Mouse (Mus musculus) left cerebral cortex, postnatal 14 days (tissue): ENCODE measurements around the gene Pdhx. TPM values are rescaled to one million over a fixed set of nuclear protein-coding genes. Genes with fewer than 3 reads are reported as not detected.

ENCODE experiments used
- DNase-seq, 2 experiments: peaks; one replicate each; pipeline ENCODE4 v3.0.0; 2021 to 2022; ENCODE audit warnings: low spot score in 2 of 2, mixed read lengths in 1 of 2
- intact Hi-C: fragments of 180-260 bp; cut with DNase I; formaldehyde crosslinking; loops from one replicate; pipeline ENCODE4 v1.15.1; 2025
- total RNA-seq, 2 experiments: library from RNA; stranded (reverse); gene quantifications; 2 replicates each; pipeline ENCODE4 v1.2.3; 2021

The Pdhx gene
- total RNA-seq, 2 experiments from 2014 or later: 72.6 to 75.9 TPM

DNA sequence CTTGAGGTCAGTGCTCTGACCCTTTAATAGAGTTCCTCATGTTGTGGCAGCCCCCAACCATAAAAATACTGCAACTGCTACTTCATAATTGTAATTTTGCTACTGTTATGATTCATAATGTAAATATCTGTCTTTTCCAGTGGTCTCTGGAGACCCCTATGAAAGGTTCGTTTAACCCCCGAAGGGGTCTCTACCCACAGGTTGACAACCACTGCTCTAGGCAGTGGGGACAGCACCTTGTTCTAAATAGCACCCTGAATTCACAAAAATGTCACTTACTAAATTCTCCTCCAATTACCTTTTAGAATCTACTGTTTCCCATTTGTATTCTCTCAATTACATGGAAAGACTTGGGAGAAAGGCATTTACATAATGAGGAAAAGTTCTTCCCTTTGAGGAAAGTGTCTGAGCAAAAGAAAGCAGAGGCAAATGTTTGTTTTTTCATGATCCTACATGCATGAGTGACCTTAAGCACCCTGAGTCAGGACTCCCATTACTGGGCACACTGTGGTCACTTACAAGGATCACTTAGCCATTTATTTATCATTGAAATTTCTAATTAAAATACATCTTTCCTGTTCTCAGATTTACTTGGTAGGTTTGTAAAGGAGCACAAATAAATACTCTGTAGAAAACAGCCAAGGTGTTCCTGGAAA lies 5.6 kb downstream of the Pdhx start:
- intact Hi-C loops: no loop called here

DNA sequence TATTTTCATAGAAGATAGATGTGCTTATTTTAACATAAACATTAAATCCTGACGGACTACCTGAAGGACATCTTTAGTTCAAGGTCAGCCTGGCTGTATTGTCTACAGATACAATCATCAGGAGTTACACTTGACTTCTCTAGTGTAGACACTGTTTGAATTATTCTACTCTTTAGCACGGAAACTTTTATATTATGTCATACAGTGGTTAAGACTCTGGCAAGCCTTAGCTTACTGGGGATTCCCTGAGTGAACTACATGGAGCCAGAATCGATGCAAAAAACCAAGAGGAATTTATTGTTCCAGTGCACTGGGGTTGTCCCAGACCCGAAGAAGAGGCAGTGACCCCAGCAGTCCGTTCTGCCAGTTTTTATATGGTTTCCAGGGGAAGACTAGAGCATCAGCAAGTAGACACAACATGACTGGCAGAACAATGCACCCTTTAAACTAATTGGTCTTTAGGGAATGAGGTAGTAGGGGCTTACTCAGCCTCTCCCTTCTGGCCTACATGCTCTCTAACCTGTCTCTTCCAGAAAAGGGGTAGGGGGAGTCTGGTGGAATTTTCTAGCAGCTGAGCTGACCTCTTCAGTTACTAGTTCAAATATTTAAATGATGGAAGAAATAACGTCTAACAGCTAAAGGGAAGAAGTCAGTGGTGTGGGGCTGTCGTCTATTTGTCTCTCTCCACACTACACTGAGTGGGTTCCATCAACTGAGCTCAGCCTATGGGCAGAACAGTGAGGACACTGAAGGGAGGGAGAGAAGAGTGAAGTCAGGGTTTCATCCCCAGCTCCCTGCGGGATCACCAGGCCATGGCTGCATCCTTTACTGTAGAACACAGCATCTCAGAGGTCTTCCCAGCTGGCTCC lies 6.4 kb downstream of the Pdhx start:
- DNase-seq: no peak
- intact Hi-C loops: no loop called here

More for the DNA sequence above, 5.6 kb downstream of the Pdhx start:
- no peak for DNase-seq

DNA sequence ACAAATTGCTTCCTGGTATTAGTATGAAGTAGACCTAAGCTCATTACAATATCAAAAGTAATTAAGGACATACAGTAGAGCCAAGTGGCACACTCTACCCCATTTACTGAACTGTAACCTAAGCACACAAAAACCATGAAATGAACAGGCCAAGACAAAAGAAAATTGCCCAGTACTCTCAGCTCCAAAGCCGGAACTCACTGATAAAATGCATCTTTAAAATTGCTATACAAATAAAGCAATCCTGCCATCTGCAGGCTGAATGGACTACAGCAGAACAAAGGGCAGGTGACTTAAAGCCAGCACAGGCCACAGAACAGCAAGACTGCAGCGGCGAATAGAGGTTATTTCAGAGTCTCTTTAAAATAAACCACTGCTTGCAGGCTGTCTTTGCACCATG lies 10.4 kb downstream of the Pdhx start:
- peak; percentile 30 to 45 for DNase-seq
- intact Hi-C loops: no loop called here

DNA sequence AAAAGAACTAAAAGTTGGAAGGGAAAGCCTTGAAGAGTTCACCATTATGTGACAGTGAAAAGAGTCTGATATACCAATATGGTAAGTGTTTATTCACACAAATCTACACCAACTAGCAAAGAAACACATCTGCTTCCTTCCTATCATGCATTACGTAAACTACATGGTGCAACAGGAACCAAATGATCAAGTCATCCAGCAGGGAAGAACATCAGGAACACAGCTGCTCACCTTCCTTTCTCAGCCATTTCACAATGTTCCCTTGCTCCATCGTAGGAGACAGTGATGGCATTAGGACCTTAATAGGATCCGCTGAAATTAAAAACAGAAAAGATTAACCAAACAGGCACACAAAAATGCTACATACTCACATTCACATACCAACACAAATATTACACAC lies 15.0 kb downstream of the Pdhx start:
- intact Hi-C loops: no loop called here

DNA sequence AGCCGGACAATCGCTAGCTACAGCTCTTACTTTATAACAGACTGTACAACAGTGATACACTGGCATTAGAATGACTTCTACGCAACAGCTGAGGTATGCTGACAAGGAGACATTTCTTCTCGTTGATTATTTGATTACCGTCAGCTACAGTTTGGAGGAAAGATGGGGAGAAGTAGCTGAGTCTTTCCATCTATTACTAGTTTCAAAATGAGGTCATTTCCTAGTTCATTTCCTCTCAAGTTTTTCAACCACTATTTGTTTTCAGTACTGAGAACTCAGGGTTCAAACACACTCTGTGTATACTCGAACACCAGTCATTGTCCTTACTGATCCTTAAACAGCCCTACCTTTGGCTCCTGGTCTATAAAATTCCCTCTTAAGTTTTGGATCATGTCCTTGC lies 17.5 kb downstream of the Pdhx start:
- intact Hi-C loops: no loop called here
- DNase-seq: no peak

More for the DNA sequence above, 15.0 kb downstream of the Pdhx start:
- no peak for DNase-seq

DNA sequence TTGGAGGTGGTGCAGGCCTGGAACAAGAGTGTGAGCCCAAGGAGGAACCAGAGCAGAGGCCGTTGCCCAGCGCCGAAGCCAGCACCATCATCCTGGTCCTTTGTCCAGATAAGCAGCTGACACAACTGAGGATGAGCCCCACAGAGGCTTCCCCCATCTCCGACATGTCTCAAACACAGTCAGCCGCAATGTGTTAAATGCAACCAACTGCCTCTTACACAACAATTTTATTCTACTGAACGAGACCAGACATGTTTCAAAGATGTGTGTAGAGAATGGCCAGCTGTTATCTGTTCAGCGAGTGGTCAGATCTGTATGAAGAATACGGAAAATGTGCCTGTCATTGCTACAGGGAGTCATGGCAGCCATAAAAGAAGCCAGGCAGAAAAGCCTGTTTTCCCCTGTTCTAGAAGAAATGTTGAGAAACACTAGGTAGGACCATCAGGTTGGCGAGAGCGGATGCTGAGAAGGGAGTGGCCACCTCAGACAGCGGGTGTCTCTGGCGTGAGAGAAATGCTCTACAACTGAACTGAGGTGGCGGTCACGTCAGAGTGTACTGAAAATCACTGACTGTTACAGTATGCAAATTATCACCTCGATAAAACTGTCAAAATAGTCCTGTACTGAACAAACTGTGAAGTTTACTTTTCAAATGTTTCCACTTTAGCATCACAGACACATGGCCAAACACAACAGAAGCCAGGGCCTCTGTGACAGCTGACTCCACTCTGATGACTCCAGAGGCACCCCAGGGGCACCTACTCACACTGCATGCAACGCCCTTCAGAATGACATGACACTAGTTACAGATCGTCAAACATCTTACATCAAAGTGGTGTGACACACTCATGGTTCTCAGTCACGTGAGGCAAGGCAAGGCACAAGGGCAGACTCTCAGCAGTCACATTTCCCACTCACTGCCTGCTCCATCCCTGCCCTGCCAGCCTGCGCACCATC lies 21.1 kb downstream of the Pdhx start:
- DNase-seq: no peak
- intact Hi-C loops: no loop called here

DNA sequence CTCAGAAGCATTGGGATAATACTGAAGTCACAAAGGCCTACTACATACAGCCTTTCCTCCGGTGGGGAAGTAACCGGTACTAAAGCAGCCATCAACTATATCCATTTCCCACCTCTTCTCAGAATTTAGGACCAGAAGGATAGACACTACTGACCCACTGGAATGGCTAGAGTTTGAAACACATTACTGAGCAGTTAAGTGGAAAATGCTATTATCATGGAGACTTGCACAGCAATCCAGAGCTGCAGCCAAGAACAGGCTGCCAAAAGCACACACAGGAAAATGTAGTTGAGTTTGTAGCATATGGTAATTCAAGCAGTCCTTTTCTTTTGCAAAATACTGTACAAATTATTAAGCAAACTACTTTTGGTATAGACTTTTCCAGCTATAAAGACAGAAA lies 28.0 kb downstream of the Pdhx start:
- no peak for DNase-seq
- intact Hi-C loops: no loop called here

DNA sequence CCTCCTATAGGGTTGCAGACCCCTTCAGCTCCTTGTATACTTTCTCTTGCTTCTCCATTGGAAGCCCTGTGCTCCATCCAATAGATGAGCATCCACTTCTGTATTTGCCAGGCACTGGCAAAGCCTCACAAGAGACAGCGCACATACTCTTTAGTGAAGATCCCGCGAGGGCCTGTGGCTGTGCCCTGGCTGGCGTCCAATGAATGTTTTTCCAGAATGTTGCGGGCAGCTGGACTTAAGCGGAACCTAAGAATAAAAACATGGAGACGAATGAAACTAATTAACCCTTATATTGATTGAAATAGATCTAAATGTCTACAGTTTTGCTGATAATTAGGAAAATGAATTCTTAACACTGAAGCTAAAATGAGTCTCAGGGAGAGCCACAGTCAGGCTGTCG lies 32.4 kb downstream of the Pdhx start:
- intact Hi-C loops: no loop called here
- DNase-seq: no peak

DNA sequence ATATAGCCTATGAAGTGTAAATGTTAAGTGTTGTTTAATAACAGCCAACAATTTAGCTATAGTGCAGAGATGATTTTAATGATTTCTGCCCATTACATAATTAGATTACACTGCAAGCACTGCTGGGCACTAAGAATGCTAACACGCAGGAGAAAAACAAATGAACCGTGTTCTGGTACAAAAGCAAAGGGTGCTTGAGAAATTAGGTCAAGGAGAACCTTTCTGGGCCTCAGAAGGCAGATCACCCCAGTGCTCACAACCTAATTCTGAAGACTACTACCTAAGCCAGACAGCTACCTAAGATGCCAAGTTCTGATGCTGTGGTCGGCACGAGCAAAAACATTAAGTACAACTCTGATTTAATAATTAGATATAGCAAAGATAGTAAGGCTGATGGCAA lies 35.5 kb downstream of the Pdhx start:
- no peak for DNase-seq
- intact Hi-C loops: no loop called here

DNA sequence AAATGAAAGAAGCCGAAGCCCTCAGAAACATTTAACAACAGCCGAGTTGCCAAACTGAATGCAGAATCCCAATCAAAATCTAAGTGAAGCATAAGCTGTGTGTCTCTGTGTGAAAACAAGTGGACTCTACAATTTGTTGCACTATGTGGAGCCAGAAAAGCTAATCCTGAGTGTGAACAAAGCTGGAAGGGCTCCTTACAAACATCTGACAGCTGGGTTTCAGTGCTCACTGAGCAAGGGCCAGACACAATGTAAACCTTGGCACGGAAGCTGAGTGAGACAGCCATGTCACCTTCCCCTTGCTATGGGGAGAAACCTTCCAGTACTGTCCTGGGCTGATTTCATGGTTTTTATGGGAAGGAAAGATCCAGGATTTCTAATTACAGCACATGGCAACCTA lies 50.6 kb downstream of the Pdhx start:
- DNase-seq: no peak
- intact Hi-C loops: no loop called here

DNA sequence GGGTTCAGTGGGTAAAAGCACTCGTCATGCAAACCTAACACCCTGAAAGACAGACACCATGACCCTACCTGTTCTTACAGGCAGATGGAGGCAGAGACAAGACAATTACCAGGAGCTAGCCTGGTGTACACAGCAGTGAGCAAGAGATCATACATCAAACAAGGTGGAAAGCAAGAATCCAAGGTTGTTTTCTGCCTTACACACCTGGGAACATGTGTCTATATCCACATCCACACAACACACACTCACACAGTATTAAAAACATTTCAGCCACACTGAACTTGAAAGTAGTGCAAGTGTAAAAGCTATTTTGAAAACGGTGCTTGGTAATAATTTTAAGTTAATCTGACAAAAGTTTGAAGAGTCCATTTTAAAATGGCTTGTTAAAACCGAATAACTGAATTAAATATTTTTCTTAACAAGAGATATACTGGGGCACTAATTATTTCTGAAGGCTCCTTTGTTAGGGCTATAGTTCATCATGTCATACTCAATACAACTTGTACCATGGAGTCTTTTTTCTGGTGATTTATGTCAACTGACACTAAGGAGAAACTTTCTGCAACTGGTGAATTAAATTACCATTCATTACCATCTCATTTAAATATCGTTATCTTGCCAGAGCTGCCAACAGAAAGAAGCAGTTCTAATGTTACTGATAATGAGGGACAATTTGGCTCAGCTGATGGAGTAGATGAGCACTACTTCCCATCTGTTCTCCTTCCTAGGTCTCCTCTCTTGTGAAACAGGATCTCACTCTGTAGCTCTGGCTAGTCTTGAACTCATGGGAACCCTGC lies 52.9 kb downstream of the Pdhx start:
- no peak for DNase-seq
- intact Hi-C loops: no loop called here

DNA sequence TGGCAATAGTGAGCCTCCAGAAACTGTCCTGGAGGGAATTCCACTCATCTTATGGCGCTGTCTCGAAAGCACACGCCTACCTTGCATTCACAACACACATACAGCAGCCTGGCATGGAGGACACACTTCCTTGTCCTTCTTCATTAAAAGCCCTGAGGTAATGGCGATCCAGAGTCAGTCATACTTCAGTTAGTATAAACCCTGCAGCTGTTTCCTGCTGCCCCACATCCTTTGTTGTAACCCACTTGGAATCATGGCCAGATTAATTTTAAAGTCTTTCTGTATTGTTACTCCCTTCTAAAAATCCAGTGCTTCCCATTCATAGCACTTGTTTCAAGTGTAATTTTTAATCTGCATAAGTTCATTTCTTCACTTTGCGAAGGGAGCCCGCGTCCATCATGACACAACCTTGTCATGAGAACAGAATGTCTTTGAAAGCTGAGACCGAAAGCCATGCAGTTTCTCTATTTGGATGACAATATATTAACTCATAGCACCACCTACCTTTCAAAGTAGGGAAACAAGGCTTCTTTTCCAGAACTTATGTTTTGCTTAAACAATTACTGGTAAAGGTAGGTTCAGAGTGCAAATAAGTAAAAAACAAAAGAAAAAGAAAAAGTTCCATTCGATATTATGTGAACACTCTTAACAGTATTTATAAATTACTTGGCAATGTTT lies 54.4 kb downstream of the Pdhx start:
- intact Hi-C loops: loop anchor here (5.0 kb wide), 2 partner anchors 217 to 332 kb away; no protein-coding TSS in a partner anchor

DNA sequence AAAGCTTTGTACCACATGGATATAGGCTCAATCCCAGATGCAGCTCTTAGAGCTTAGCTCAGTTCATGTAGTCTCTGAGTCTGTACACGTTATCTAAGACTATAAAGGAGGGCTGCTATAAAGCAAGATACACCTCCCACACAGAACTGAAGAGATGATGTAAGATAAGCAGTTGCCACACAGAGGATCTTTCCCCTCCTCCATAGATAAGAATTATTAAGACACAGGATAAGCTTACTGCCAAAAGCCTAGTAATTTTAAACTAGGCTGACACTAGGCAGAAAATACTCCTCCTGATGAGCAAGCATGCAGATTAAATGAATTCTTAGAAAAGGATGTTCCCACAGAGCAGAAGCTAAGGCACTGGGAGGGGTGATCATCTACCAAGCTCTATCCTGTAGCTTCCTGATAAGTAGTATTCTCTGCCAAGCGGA lies 55.9 kb downstream of the Pdhx start:
- DNase-seq: no peak

More for the DNA sequence above, 54.4 kb downstream of the Pdhx start:
- peak in 1 of 2 experiments; percentile 45 for DNase-seq

DNA sequence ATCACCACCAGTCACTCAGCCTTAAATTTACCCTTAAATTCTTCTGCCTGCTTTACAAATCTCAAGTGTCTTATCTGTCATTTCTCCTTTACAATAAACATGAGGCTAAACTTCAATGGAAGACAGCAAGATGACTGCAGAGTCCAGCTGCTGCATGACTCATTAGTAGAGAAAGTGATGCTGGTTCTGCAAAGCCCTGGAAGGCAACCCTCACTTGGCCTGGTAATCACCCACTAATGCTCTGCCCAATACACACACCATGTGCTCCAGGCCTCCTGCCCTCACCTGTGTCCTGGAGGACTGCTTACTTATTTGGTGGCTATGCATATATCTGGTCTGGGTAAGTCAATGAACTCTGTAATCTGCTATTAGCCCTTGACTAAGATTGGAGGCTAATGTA lies 57.2 kb downstream of the Pdhx start:
- intact Hi-C loops: loop anchor here (5.0 kb wide), 2 partner anchors 214 to 329 kb away; no protein-coding TSS in a partner anchor
- DNase-seq: no peak

More for the DNA sequence above, 55.9 kb downstream of the Pdhx start:
- intact Hi-C loops: loop anchor here (5.0 kb wide), 2 partner anchors 215 to 330 kb away; no protein-coding TSS in a partner anchor

DNA sequence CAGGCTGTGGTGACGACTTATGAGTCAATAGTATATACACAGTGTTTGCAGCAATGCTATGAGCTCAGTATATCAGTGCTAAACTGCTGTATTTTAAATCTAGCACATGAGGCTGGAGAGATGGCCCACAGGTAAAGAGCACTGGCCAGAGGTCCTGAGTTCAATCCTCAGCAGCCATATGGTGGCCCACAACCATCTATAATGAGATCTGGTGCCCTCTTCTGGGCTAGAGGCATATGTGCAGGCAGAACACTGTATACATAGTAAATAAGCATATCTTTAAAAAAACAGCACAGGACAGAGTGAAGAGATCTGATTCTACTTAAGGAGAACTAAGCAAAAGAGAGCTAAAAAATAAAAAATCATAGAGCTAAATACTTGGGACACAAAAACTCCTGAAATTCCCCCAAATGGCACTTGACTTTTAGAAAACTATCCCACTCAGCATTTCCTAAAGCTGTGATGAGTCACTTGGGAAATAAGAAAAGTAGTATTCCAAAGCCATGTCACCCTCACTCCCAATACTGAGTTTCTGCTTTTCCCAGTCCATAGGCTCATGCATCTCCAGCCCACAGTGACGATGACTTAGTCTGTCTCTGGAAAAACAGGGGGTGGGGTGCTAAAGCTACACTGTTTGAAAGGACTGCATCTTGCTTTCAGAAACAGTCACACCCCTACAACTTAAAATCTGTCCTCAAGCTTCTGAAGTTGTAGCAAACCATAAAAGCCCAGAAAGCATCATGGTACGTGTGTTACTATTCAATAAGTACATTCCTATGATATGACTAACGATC lies 60.3 kb downstream of the Pdhx start:
- peak in 1 of 2 experiments; percentile 21 for DNase-seq

DNA sequence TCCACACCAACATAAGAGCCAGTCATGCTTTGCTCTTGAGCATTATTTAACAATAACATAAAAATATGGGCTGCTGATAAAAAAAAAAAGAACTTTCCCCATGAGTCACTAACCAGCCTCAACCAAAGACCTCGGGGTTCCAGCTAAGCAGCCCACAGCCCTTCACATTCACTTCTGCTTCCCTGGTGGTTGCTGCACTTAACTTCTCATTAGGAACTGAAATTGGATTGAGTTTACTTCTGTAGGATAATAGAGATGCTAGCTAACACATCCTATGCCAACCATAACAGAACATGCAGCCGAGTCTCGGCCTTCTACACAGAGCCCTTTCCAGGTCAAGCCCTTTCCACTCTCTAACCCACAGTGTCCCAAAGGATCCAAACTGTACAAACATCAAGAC lies 65.1 kb downstream of the Pdhx start:
- DNase-seq: no peak
- intact Hi-C loops: no loop called here

More for the DNA sequence above, 60.3 kb downstream of the Pdhx start:
- intact Hi-C loops: no loop called here

DNA sequence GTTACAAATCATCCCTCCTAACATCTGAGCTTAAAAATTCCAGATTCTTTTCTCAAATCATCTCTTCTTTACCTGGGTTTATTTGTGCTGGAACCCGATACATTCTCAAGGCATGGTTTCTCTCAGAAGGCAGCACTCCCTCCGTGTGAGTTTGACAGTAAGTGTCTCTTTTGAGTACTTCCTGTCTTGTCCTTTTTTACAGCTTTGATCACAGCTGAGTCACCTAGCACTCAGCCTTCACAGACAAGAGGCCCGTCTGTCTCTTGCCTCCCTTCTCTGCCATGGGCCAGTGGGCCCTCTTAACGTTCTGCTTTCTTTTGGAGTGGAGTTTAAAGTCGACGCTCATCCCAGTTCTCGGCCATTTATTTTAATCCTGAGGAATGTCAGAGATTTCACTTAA lies 68.7 kb downstream of the Pdhx start:
- no peak for DNase-seq
- intact Hi-C loops: no loop called here
